Mouse (Mus musculus) testis, adult 2 months (tissue): ENCODE measurements around the gene Calm3. TPM values are rescaled to one million over a fixed set of nuclear protein-coding genes. Genes with fewer than 3 reads are reported as not detected.

Experiments
- H3K27ac ChIP-seq: fragments of 200-500 bp; 2 replicates; pipeline ENCODE4 v1.5.1; 2012; ENCODE audit warnings: low read depth, low read length; ENCODE audit not compliant: control insufficient read depth, insufficient read depth
- H3K27me3 ChIP-seq: fragments of 200-500 bp; 2 replicates; pipeline ENCODE4 v1.6.1; 2012; ENCODE audit warnings: mild to moderate bottlenecking, low read length, moderate library complexity; ENCODE audit not compliant: control insufficient read depth, insufficient read depth
- H3K36me3 ChIP-seq: fragments of 200-500 bp; 2 replicates; pipeline ENCODE4 v1.6.1; 2012; ENCODE audit warnings: mild to moderate bottlenecking, low read length; ENCODE audit not compliant: control insufficient read depth, insufficient read depth
- H3K4me1 ChIP-seq: fragments of 200-500 bp; 2 replicates; pipeline ENCODE4 v1.6.1; 2012; ENCODE audit warnings: low read length; ENCODE audit not compliant: control insufficient read depth, insufficient read depth
- H3K4me3 ChIP-seq: fragments of 200-500 bp; 2 replicates; pipeline ENCODE4 v1.5.1; 2012; ENCODE audit warnings: low read depth, mild to moderate bottlenecking, low read length, moderate library complexity, mixed read lengths; ENCODE audit not compliant: control insufficient read depth
- CTCF ChIP-seq: fragments of 200-500 bp; IDR thresholded peaks from 2 replicates; pipeline ENCODE4 v1.5.1; 2012; ENCODE audit warnings: low read depth, mild to moderate bottlenecking, inconsistent platforms, low read length, moderate library complexity; ENCODE audit not compliant: control insufficient read depth, insufficient read depth, insufficient replicate concordance
- POLR2A ChIP-seq: fragments of 200-500 bp; IDR thresholded peaks from 2 replicates; pipeline ENCODE4 v1.6.1; 2012; ENCODE audit warnings: low read depth, mild to moderate bottlenecking, inconsistent platforms, low read length, moderate library complexity; ENCODE audit not compliant: control insufficient read depth
- polyA plus RNA-seq: library from polyadenylated mRNA; depleted of rRNA; stranded (reverse); fragments of >200 nt; gene quantifications from 2 replicates; pipeline ENCODE4 v1.2.3, GENCODE M21; 2012; rRNA removed

Gene Calm3
- polyA plus RNA-seq, 1 experiment: 509 TPM

DNA sequence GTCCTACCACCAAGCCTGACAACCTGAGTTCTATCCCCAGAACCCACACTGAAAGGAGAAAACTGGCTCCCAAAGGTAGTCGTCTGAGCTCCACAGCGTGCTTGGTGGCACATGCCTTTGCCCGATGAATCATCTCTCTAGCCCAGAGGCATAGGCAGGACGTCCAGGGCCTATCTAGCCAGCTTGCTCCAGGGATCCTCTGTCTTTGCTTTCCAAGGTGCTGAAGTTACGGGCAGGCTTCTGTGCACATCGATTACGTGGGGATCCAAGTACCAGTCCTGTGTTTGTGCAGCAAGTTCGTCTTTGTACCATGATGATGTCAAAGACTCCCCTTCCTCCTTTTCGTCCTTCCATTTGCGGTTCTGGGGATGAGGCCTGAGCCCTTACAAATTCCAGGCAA lies 52.3 kb downstream of the Calm3 start:
- no peaks in the 10 kb centered on the region for H3K36me3 ChIP-seq
- H3K4me3 ChIP-seq: peak overlapping the region; percentile 87
- peaks cover 16% of the 10 kb centered on the region for H3K4me1 ChIP-seq
- no peaks in the 10 kb centered on the region for H3K27me3 ChIP-seq
- no peak overlapping the region for H3K27ac ChIP-seq
- no peak for TF ChIP-seq POLR2A
- TF ChIP-seq CTCF: no peak

DNA sequence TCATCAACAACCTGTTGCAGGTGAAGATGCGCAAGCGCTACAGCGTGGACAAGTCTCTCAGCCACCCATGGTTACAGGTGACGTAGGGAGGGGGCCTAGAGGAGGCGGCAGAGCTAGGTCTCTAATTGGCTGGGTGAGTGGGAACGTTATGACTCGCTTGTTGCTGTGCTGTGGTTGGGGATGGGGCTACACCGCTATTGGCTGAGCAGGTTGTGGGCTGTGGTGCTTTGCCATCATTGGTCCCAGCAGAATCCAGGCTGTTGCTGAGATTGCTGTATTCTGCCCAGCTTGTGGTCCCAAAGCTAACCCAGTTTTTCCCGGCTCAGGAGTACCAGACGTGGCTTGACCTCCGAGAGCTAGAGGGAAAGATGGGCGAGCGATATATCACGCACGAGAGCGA lies 54.4 kb downstream of the Calm3 start:
- Histone ChIP-seq H3K36me3 (no peaks in the 10 kb centered on the region), H3K27ac (no peak overlapping the region), H3K4me3 (peak overlapping the region; percentile 52), H3K27me3 (no peaks in the 10 kb centered on the region), H3K4me1 (peaks cover 11% of the 10 kb centered on the region)
- TF ChIP-seq POLR2A (no peak; the same call in 1 of the 2 replicates), CTCF (no peak)

DNA sequence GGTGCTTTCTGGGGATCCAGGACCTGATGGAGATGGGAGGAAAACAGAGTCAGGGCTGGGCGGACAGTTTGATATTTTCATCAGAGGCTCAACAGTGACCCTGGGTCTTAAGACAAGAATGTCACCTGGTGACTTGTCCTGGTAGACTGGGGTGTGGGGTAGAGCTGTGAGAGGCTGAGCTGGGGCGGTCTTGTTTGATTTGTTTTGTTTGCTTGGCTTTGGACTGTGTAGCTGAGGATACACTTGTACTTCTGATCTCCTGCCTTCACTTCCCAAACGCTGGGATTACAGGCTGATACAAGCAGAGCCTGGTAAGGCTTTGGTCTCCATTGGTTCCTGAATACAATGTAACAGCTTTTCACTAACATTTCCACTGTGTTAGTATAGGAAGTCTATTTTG lies 56.4 kb downstream of the Calm3 start:
- no peaks in the 10 kb centered on the region for H3K36me3 ChIP-seq
- H3K4me1 ChIP-seq: peaks cover 9% of the 10 kb centered on the region
- no peak overlapping the region for H3K27ac ChIP-seq
- peak overlapping the region; percentile 12 for H3K4me3 ChIP-seq
- TF ChIP-seq CTCF (no peak), POLR2A (no peak)
- no peaks in the 10 kb centered on the region for H3K27me3 ChIP-seq

Other genes with a start within 250 kb of the Calm3 start
- gene Ceacam15, start 248.4 kb downstream of the Calm3 start, polyA plus RNA-seq: 0.10 TPM in 1 of 2 replicates, not detected in the other
- gene Ceacam9, start 202.2 kb downstream of the Calm3 start, polyA plus RNA-seq: not detected in 2 replicates
- gene Ap2s1, start 185.7 kb downstream of the Calm3 start, polyA plus RNA-seq: 240 and 279 TPM in 2 replicates
- gene Slc1a5, start 142.8 kb downstream of the Calm3 start, polyA plus RNA-seq: 15.2 and 17.8 TPM in 2 replicates
- 130 and 147 TPM in 2 replicates for gene Strn4, start 108.2 kb downstream of the Calm3 start, polyA plus RNA-seq
- 3.4 and 3.6 TPM in 2 replicates for gene Fkrp, start 107.4 kb downstream of the Calm3 start, polyA plus RNA-seq
- gene Prkd2, start 81.2 kb downstream of the Calm3 start, polyA plus RNA-seq: 2.8 and 4.5 TPM in 2 replicates
- gene Dact3, start 48.8 kb downstream of the Calm3 start, polyA plus RNA-seq: 30.7 and 31.2 TPM in 2 replicates
- gene Gng8, start 32.3 kb downstream of the Calm3 start, polyA plus RNA-seq: 9.5 and 10.3 TPM in 2 replicates
- gene Ptgir, start 17.6 kb downstream of the Calm3 start, polyA plus RNA-seq: 0.20 and 0.26 TPM in 2 replicates
- gene Pnmal2, start 20.6 kb upstream of the Calm3 start, polyA plus RNA-seq: 34.2 and 41.6 TPM in 2 replicates
- gene Pnmal1, start 35.6 kb upstream of the Calm3 start, polyA plus RNA-seq: 7.6 and 7.8 TPM in 2 replicates
- 1.8 and 2.4 TPM in 2 replicates for gene Gm42372, start 59.0 kb upstream of the Calm3 start, polyA plus RNA-seq
- 1.6 TPM in 2 replicates for gene Ccdc8, start 68.6 kb upstream of the Calm3 start, polyA plus RNA-seq
- 80.7 and 84.7 TPM in 2 replicates for gene Ppp5c, start 103.8 kb upstream of the Calm3 start, polyA plus RNA-seq
- 4.4 and 6.9 TPM in 2 replicates for gene Hif3a, start 138.3 kb upstream of the Calm3 start, polyA plus RNA-seq
- 0.16 and 0.19 TPM in 2 replicates for gene Psg16, start 149.9 kb upstream of the Calm3 start, polyA plus RNA-seq
- 0.20 and 0.41 TPM in 2 replicates for gene Ceacam3, start 226.2 kb upstream of the Calm3 start, polyA plus RNA-seq